Mouse (Mus musculus) left cerebral cortex, postnatal 36 days (tissue): ENCODE results near the gene Mfsd6l. TPM values are rescaled to one million over a fixed set of nuclear protein-coding genes. Genes with fewer than 3 reads are reported as not detected.

Experiments
- DNase-seq, 2 experiments: peaks; one replicate each; pipeline ENCODE4 v3.0.0; 2021 to 2022; ENCODE audit warnings: low spot score in 2 of 2, mixed read lengths in 1 of 2
- intact Hi-C: fragments of 180-260 bp; cut with DNase I; formaldehyde crosslinking; loops from one replicate; pipeline ENCODE4 v1.15.1; 2025
- total RNA-seq, 2 experiments: library from RNA; stranded (reverse); gene quantifications; 2 replicates each; pipeline ENCODE4 v1.2.3; 2021

Mfsd6l gene
- total RNA-seq, 2 experiments from 2014 or later: 0.18 TPM; not detected in 1

- intact Hi-C loops: no loop called here
Observed at GRCm38 (mm10) chr11:68591708-68592107, 35.7 kb downstream of the Mfsd6l start.

GRCm38 (mm10) chr11:68593247-68593646 lies 37.3 kb downstream of the Mfsd6l start:
- DNase-seq: no peak
- intact Hi-C loops: no loop called here

More at GRCm38 (mm10) chr11:68591708-68592107, 35.7 kb downstream of the Mfsd6l start:
- no peak for DNase-seq

GRCm38 (mm10) chr11:68597912-68598311 lies 41.9 kb downstream of the Mfsd6l start:
- no peak for DNase-seq
- intact Hi-C loops: no loop called here

- intact Hi-C loops: no loop called here
- peak in 1 of 2 experiments; percentile 32 for DNase-seq
Observed at GRCm38 (mm10) chr11:68600551-68601021, 44.6 kb downstream of the Mfsd6l start.

DNA sequence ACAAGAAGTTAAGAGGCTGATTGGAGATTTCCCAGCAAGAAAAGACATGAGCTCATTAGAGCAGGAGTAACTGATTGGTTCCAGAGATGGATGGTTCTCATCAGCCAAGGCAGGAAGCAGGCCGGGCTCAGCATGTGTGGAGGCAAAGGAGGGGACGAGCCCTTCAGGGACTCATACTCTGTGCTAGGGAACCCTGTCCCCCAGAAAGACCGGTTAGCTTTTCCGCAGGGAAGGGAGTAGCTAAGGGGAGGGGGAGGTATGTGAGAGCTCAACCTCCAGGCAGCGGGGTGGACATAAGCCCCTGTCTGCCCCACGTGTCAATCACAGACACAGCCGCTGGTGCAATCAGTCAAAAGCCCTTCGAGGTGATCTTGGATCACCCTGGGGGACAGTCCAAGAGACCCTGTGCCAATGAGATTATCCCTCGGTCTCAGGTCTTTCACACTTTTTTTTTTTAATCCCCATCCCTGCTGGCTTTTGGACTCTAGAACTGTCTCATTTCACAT lies 45.6 kb downstream of the Mfsd6l start:
- no peak for DNase-seq
- intact Hi-C loops: no loop called here

GRCm38 (mm10) chr11:68602200-68602931 lies 46.4 kb downstream of the Mfsd6l start:
- DNase-seq: no peak
- intact Hi-C loops: no loop called here

DNA sequence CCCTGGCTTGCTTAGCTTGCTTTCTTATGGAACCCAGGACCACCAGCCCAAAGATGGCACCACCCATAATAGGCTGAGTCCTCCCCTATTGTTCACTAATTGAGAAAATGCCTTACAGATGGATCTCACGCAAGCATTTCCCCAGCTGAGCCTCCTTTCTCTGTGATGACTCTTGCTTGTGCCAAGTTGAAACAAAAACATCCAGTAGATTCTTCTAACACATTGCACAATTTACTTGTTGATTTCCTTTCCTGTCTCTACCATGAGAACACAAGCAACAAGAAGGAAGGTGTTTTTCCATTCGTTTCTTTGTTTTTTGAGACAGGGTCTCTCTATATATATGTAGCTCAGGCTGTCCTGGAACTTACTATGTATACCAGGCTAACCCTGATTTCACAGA lies 51.1 kb downstream of the Mfsd6l start:
- intact Hi-C loops: no loop called here
- no peak for DNase-seq

Other genes with a start within 250 kb of the Mfsd6l start
- 1 to 10 TPM; 5.5 to 7.5 TPM for gene Ntn1, start 155.4 kb upstream of the Mfsd6l start, total RNA-seq
- 1 to 10 TPM; 3.0 to 3.3 TPM for gene Pik3r5, start 124.1 kb upstream of the Mfsd6l start, total RNA-seq
- 1 to 10 TPM; 2.9 to 3.8 TPM for gene Pik3r6, start 53.2 kb upstream of the Mfsd6l start, total RNA-seq
- gene Ccdc42, start 30.8 kb downstream of the Mfsd6l start, total RNA-seq: 1 to 10 TPM in 1 of 2 experiments, under 1 TPM in 1; 0.82 to 1.3 TPM
- 100 to 1,000 TPM; 198 to 218 TPM for gene Myh10, start 135.4 kb downstream of the Mfsd6l start, total RNA-seq